Mouse (Mus musculus) retina, postnatal 7 days (tissue): ENCODE results near the gene Spag6.

Source experiments
- DNase-seq: peaks from one replicate; pipeline ENCODE4 v3.0.0-alpha.2; 2012; ENCODE audit warnings: low read depth, low spot score

Spag6 gene

GRCm38 (mm10) chr2:18693871-18694610 lies at the start of gene Spag6:
Gene Spag6 (plus strand): TSS chr2:18694032.
- DNase-seq, result no peak

- no peak for DNase-seq
Observed at GRCm38 (mm10) chr2:18648563-18648962, 45.3 kb upstream of the Spag6 start.

- DNase-seq, result no peak
Observed at GRCm38 (mm10) chr2:18654821-18655220, 39.0 kb upstream of the Spag6 start.

GRCm38 (mm10) chr2:18664003-18664402 lies 29.8 kb upstream of the Spag6 start:
- DNase-seq, result no peak

GRCm38 (mm10) chr2:18671041-18671440 lies 22.8 kb upstream of the Spag6 start:
- DNase-seq, result no peak

- DNase-seq, result peak; percentile 91
Observed at GRCm38 (mm10) chr2:18672133-18672765, 21.6 kb upstream of the Spag6 start, which contains the start of gene Commd3. Gene Commd3 (plus strand): TSS chr2:18672384.

GRCm38 (mm10) chr2:18672766-18673164 lies 21.1 kb upstream of the Spag6 start:
- DNase-seq, result no peak

GRCm38 (mm10) chr2:18673766-18674165 lies 20.1 kb upstream of the Spag6 start:
- DNase-seq, result no peak

GRCm38 (mm10) chr2:18674193-18674902 lies 19.5 kb upstream of the Spag6 start:
- no peak for DNase-seq

- no peak for DNase-seq
Observed at GRCm38 (mm10) chr2:18675681-18676456, 18.0 kb upstream of the Spag6 start.

GRCm38 (mm10) chr2:18676457-18676935 lies 17.3 kb upstream of the Spag6 start:
- peak; percentile 86 for DNase-seq

- peak; percentile 74 for DNase-seq
Observed at GRCm38 (mm10) chr2:18676936-18677491, 16.8 kb upstream of the Spag6 start, which contains the start of gene Bmi1. Gene Bmi1 (plus strand): TSS chr2:18677018.

GRCm38 (mm10) chr2:18677631-18678471 lies 16.0 kb upstream of the Spag6 start:
- DNase-seq, result no peak

GRCm38 (mm10) chr2:18679701-18680100 lies 14.1 kb upstream of the Spag6 start:
- DNase-seq, result no peak

- no peak for DNase-seq
Observed at GRCm38 (mm10) chr2:18680501-18680900, 13.3 kb upstream of the Spag6 start.

- no peak for DNase-seq
Observed at GRCm38 (mm10) chr2:18680961-18681360, 12.9 kb upstream of the Spag6 start.

- DNase-seq, result no peak
Observed at GRCm38 (mm10) chr2:18684062-18684461, 9.8 kb upstream of the Spag6 start.

GRCm38 (mm10) chr2:18686386-18686785 lies 7.4 kb upstream of the Spag6 start:
- DNase-seq, result no peak

- no peak for DNase-seq
Observed at GRCm38 (mm10) chr2:18686826-18687519, 6.9 kb upstream of the Spag6 start.
